18 mouse cellular contexts compared by ENCODE assay signal in genomic region chr7:143513763-143514415, GRCm38 (mm10). TPM values are rescaled to one million over a fixed set of nuclear protein-coding genes. Genes with fewer than 3 reads are reported as not detected.
DNase-seq lines count a peak whose midpoint lies in the region; ATAC-seq and TF ChIP-seq lines count a peak whose summit lies in the region.
"Had no signal": no experiment of that assay in that cellular context is flagged by ENCODE, and none has a peak within 500 bp of the region (broad histone marks: within the 10 kb centered on the region; RNA-seq: fewer than 3 reads in every experiment).

No protein-coding gene starts in this region.

- no peak overlapping the region for H3K27ac ChIP-seq in heart, embryonic 10.5 days
- H3K27ac ChIP-seq in lung, embryonic 15.5 days, result no peak overlapping the region
- H3K27ac ChIP-seq in lung, postnatal 0 days (ENCODE audit: low read length), result no peak overlapping the region
- H3K27ac ChIP-seq: embryonic facial prominence, embryonic 13.5 days; hindbrain, embryonic 10.5 days; liver, embryonic 15.5 days had no signal

- H3K27me3 ChIP-seq in heart, embryonic 10.5 days (ENCODE audit: insufficient read depth, poor library complexity, severe bottlenecking), result no peaks in the 10 kb centered on the region
- no peaks in the 10 kb centered on the region for H3K27me3 ChIP-seq in lung, embryonic 15.5 days
- H3K27me3 ChIP-seq in lung, postnatal 0 days (replicated peaks; ENCODE audit: insufficient read depth, low read length), result no peaks in the 10 kb centered on the region
- H3K27me3 ChIP-seq: embryonic facial prominence, embryonic 13.5 days; liver, embryonic 15.5 days had no signal

- H3K36me3 ChIP-seq in heart, embryonic 10.5 days, result peaks cover 69% of the 10 kb centered on the region
- H3K36me3 ChIP-seq in lung, embryonic 15.5 days, result peaks cover 63% of the 10 kb centered on the region
- H3K36me3 ChIP-seq in lung, postnatal 0 days (ENCODE audit: insufficient read depth, low read length), result peaks cover 39% of the 10 kb centered on the region; the same call in 1 of the 2 replicates

- no peak overlapping the region for H3K4me3 ChIP-seq in heart, embryonic 10.5 days
- no peak overlapping the region for H3K4me3 ChIP-seq in lung, embryonic 15.5 days
- H3K4me3 ChIP-seq in lung, postnatal 0 days (ENCODE audit: low read depth, low read length), result no peak overlapping the region
- H3K4me3 ChIP-seq: embryonic facial prominence, embryonic 13.5 days; hindbrain, embryonic 10.5 days; liver, embryonic 15.5 days had no signal

- peak; percentile 20; the same call in 1 of the 2 replicates for ATAC-seq in lung, embryonic 15.5 days (ENCODE audit: borderline replicate concordance, extremely low read depth, low FRiP score, low TSS enrichment)
- no peak for ATAC-seq in lung, postnatal 0 days

- no peak for TF ChIP-seq EP300 in lung, postnatal 0 days (IDR thresholded peaks at IDR 0.05)

- TF ChIP-seq CTCF in lung, postnatal 0 days (IDR thresholded peaks at IDR 0.05), result no peak

- peaks cover 9% of the 10 kb centered on the region; the same call in 1 of the 2 replicates for H3K4me1 ChIP-seq in heart, embryonic 10.5 days
- H3K4me1 ChIP-seq in lung, embryonic 15.5 days, result no peaks in the 10 kb centered on the region
- H3K4me1 ChIP-seq in lung, postnatal 0 days (ENCODE audit: insufficient read depth, low read depth, low read length), result no peaks in the 10 kb centered on the region
- H3K4me1 ChIP-seq: embryonic facial prominence, embryonic 13.5 days; hindbrain, embryonic 10.5 days had no signal

- no peak overlapping the region for H3K4me2 ChIP-seq in lung, embryonic 15.5 days
- H3K4me2 ChIP-seq in lung, postnatal 0 days (replicated peaks; ENCODE audit: low read depth, low read length), result no peak overlapping the region
- H3K4me2 ChIP-seq: embryonic facial prominence, embryonic 13.5 days; liver, embryonic 15.5 days had no signal

- 88% methylated on average over 10 of the region's 10 CpGs for WGBS in heart, embryonic 10.5 days
- 85% methylated on average over 10 of the region's 10 CpGs for WGBS in lung, embryonic 15.5 days
- 79% methylated on average over 10 of the region's 10 CpGs for WGBS in lung, postnatal 0 days

- DNase-seq in heart, adult 18-20 months, result peak; percentile 63 to 67
- DNase-seq in heart, embryonic 10.5 days (ENCODE audit: low spot score), result no peak
- DNase-seq in lung, postnatal 0 days (ENCODE audit: low spot score), result no peak
- DNase-seq in heart, adult 9 months (ENCODE audit: low spot score in 2 of 2), result peak; percentile 50 to 54
- DNase-seq in lung, postnatal 36 days, result peak; percentile 46
- no peak for DNase-seq in testis, postnatal 14 days (ENCODE audit: low spot score)
- DNase-seq in right cerebral cortex, postnatal 14 days, result no peak
- DNase-seq: adrenal gland, postnatal 25 days; B cell, adult 2 months; cerebellum, adult 2 months; gastrocnemius, postnatal 25 days; kidney, adult 18-20 months; kidney, postnatal 10 days; thymus, postnatal 25 days had no signal

- H3K9ac ChIP-seq in lung, embryonic 15.5 days, result no peak overlapping the region
- H3K9ac ChIP-seq in lung, postnatal 0 days (replicated peaks; ENCODE audit: low read depth), result no peak overlapping the region
- H3K9ac ChIP-seq: embryonic facial prominence, embryonic 13.5 days; liver, embryonic 15.5 days had no signal

- H3K9me3 ChIP-seq in heart, embryonic 10.5 days, result no peaks in the 10 kb centered on the region
- no peaks in the 10 kb centered on the region for H3K9me3 ChIP-seq in lung, embryonic 15.5 days
- H3K9me3 ChIP-seq in lung, postnatal 0 days (ENCODE audit: low read length), result no peaks in the 10 kb centered on the region
- H3K9me3 ChIP-seq: embryonic facial prominence, embryonic 13.5 days; hindbrain, embryonic 10.5 days; liver, embryonic 15.5 days had no signal

RNA-seq across cellular contexts. Expression of gene Phlda2, which starts 10.9 kb away (rescaled TPM):
- total RNA-seq in heart, adult 18-20 months (2021), result not detected
- 2.9 and 9.8 TPM in 2 replicates for polyA plus RNA-seq in heart, embryonic 10.5 days (2016; fragmentation: Nextera tagmentation; extraction: Ambion mirVana)
- polyA plus RNA-seq in lung, embryonic 15.5 days (2015; fragmentation: Nextera tagmentation; extraction: Ambion mirVana), result 4.7 and 4.9 TPM in 2 replicates
- 3.2 and 5.4 TPM in 2 replicates for polyA plus RNA-seq in lung, postnatal 0 days (2015; fragmentation: Nextera tagmentation; extraction: Ambion mirVana)
- total RNA-seq: gastrocnemius, postnatal 25 days had no signal
- polyA plus RNA-seq: cerebellum, adult 2 months had no signal

RNA-seq across cellular contexts. Expression of gene Nap1l4, which starts 35.0 kb away (rescaled TPM):
- 100 to 1,000 TPM; 185 to 191 TPM for total RNA-seq in heart, adult 18-20 months (2021)
- 291 and 318 TPM in 2 replicates for polyA plus RNA-seq in heart, embryonic 10.5 days (2016; fragmentation: Nextera tagmentation; extraction: Ambion mirVana)
- polyA plus RNA-seq in lung, embryonic 15.5 days (2015; fragmentation: Nextera tagmentation; extraction: Ambion mirVana), result 254 and 255 TPM in 2 replicates
- polyA plus RNA-seq in lung, postnatal 0 days (2015; fragmentation: Nextera tagmentation; extraction: Ambion mirVana), result 107 and 109 TPM in 2 replicates

RNA-seq across cellular contexts. Expression of gene Slc22a18, which starts 40.4 kb away (rescaled TPM):
- total RNA-seq in heart, adult 18-20 months (2021), result under 1 TPM; 0.50 to 0.87 TPM
- 0.54 and 1.3 TPM in 2 replicates for polyA plus RNA-seq in heart, embryonic 10.5 days (2016; fragmentation: Nextera tagmentation; extraction: Ambion mirVana)
- 1.9 and 2.4 TPM in 2 replicates for polyA plus RNA-seq in lung, embryonic 15.5 days (2015; fragmentation: Nextera tagmentation; extraction: Ambion mirVana)
- polyA plus RNA-seq in lung, postnatal 0 days (2015; fragmentation: Nextera tagmentation; extraction: Ambion mirVana), result 4.4 and 5.2 TPM in 2 replicates

RNA-seq across cellular contexts. Expression of gene Cdkn1c, which starts 53.0 kb away (rescaled TPM):
- total RNA-seq in heart, adult 18-20 months (2021), result 10 to 100 TPM; 22.9 to 30.2 TPM
- 1,495 and 1,694 TPM in 2 replicates for polyA plus RNA-seq in heart, embryonic 10.5 days (2016; fragmentation: Nextera tagmentation; extraction: Ambion mirVana)
- polyA plus RNA-seq in lung, embryonic 15.5 days (2015; fragmentation: Nextera tagmentation; extraction: Ambion mirVana), result 553 and 555 TPM in 2 replicates
- polyA plus RNA-seq in lung, postnatal 0 days (2015; fragmentation: Nextera tagmentation; extraction: Ambion mirVana), result 207 and 220 TPM in 2 replicates

Comparison
In these comparisons a context has a peak if more than half of its experiments do, and no peak if none do; other contexts are left out.
1. DNase-seq: peak in heart, adult 18-20 months (2 of 2), heart, adult 9 months (2 of 2) and lung, postnatal 36 days (single experiment); none in heart, embryonic 10.5 days (single experiment), lung, postnatal 0 days (single experiment), testis, postnatal 14 days (single experiment) and right cerebral cortex, postnatal 14 days (single experiment).